Mouse (Mus musculus): ENCODE measurements around the gene Ccdc163.
A peak's percentile ranks its signal among the peaks of the same experiment; 100 is the strongest.

Gene Ccdc163

GRCm38 (mm10) chr4:116780541-116780940 is 72.2 kb downstream of the Ccdc163 start:
- peak; percentile 88 for DNase-seq (ENCODE audit: low read depth, low spot score)

- DNase-seq (ENCODE audit: low read depth, low spot score): no peak
Observed at GRCm38 (mm10) chr4:116781366-116781765, 73.1 kb downstream of the Ccdc163 start.

- peak; percentile 83 for DNase-seq (ENCODE audit: low read depth, low spot score)
Observed at GRCm38 (mm10) chr4:116782171-116782570, 73.9 kb downstream of the Ccdc163 start.

- peak; percentile 60 for DNase-seq (ENCODE audit: low read depth, low spot score)
Observed at GRCm38 (mm10) chr4:116786587-116786986, 78.3 kb downstream of the Ccdc163 start.

GRCm38 (mm10) chr4:116787985-116788760 is 79.9 kb downstream of the Ccdc163 start:
- no peak for DNase-seq (ENCODE audit: low read depth, low spot score)

GRCm38 (mm10) chr4:116788956-116789355 is 80.6 kb downstream of the Ccdc163 start:
- peak; percentile 89 for DNase-seq (ENCODE audit: low read depth, low spot score)

GRCm38 (mm10) chr4:116792453-116792852 is 84.1 kb downstream of the Ccdc163 start:
- DNase-seq (ENCODE audit: low read depth, low spot score): peak; percentile 51

- DNase-seq (ENCODE audit: low read depth, low spot score): no peak
Observed at GRCm38 (mm10) chr4:116794273-116794672, 86.0 kb downstream of the Ccdc163 start.

- DNase-seq (ENCODE audit: low read depth, low spot score): no peak
Observed at GRCm38 (mm10) chr4:116796442-116797110, 88.3 kb downstream of the Ccdc163 start.

- peak; percentile 81 for DNase-seq (ENCODE audit: low read depth, low spot score)
Observed at GRCm38 (mm10) chr4:116799901-116800300, 91.6 kb downstream of the Ccdc163 start.

Measured in ZHBTc4 (cell line).